13 mouse cellular contexts compared by ENCODE assay signal in genomic region chr14:15436586-15436985, GRCm38 (mm10). TPM values are rescaled to one million over a fixed set of nuclear protein-coding genes. Genes with fewer than 3 reads are reported as not detected.
DNase-seq lines count a peak whose midpoint lies in the region; ATAC-seq and TF ChIP-seq lines count a peak whose summit lies in the region.
"Had no signal": no experiment of that assay in that cellular context is flagged by ENCODE, and none has a peak within 500 bp of the region (broad histone marks: within the 10 kb centered on the region; RNA-seq: fewer than 3 reads in every experiment).

No protein-coding gene starts in this region.

- DNase-seq in cerebellum, adult 8-10 months, result peak; percentile 32
- DNase-seq in cerebellum, adult 11 months, result no peak
- no peak for DNase-seq in heart, postnatal 25 days (ENCODE audit: low spot score)
- no peak for DNase-seq in kidney, adult 2 months
- DNase-seq in kidney, postnatal 14 days, result no peak
- DNase-seq in midbrain, postnatal 0 days (ENCODE audit: low spot score), result no peak
- no peak for DNase-seq in urinary bladder, postnatal 14 days (ENCODE audit: low spot score)
- DNase-seq: kidney, adult 18-20 months; lung, adult 2 months; thymus, postnatal 4 days had no signal

- H3K9ac ChIP-seq in heart, embryonic 11.5 days (ENCODE audit: low read depth, low read length), result no peak overlapping the region
- peak overlapping the region; percentile 3; the same call in 1 of the 2 replicates for H3K9ac ChIP-seq in midbrain, postnatal 0 days (replicated peaks; ENCODE audit: low read length, poor library complexity, severe bottlenecking)
- H3K9ac ChIP-seq: limb, embryonic 13.5 days had no signal

- no peaks in the 10 kb centered on the region for H3K9me3 ChIP-seq in heart, embryonic 11.5 days (replicated peaks; ENCODE audit: control insufficient read depth, low read length)
- no peaks in the 10 kb centered on the region for H3K9me3 ChIP-seq in midbrain, postnatal 0 days (ENCODE audit: low read length)
- H3K9me3 ChIP-seq: limb, embryonic 13.5 days had no signal

- H3K36me3 ChIP-seq in heart, embryonic 11.5 days (ENCODE audit: control insufficient read depth, insufficient read depth, low read length), result no peaks in the 10 kb centered on the region
- H3K36me3 ChIP-seq in kidney, adult 2 months (ENCODE audit: control insufficient read depth, insufficient read depth, low read length), result no peaks in the 10 kb centered on the region
- no peaks in the 10 kb centered on the region for H3K36me3 ChIP-seq in midbrain, postnatal 0 days (ENCODE audit: insufficient read depth, low read length)
- H3K36me3 ChIP-seq: limb, embryonic 13.5 days had no signal

- H3K27me3 ChIP-seq in heart, embryonic 11.5 days (ENCODE audit: control insufficient read depth, insufficient read depth, low read length), result peaks cover 6% of the 10 kb centered on the region; the same call in 1 of the 2 replicates
- H3K27me3 ChIP-seq in kidney, adult 2 months (replicated peaks; ENCODE audit: control insufficient read depth, insufficient read depth, low read length), result no peaks in the 10 kb centered on the region; the same call in 1 of the 2 replicates
- H3K27me3 ChIP-seq in midbrain, postnatal 0 days (ENCODE audit: insufficient read depth, low read length), result no peaks in the 10 kb centered on the region

- TF ChIP-seq POLR2A in kidney, adult 2 months (IDR thresholded peaks at IDR 0.05; ENCODE audit: low read depth, low read length), result no peak

- H3K4me1 ChIP-seq in heart, embryonic 11.5 days (ENCODE audit: control insufficient read depth, insufficient read depth, low read length), result peaks cover 8% of the 10 kb centered on the region; the same call in 1 of the 2 replicates
- no peaks in the 10 kb centered on the region for H3K4me1 ChIP-seq in kidney, adult 2 months (ENCODE audit: control insufficient read depth, insufficient read depth, low read length)
- H3K4me1 ChIP-seq in midbrain, postnatal 0 days (ENCODE audit: insufficient read depth, low read length), result peaks cover 6% of the 10 kb centered on the region; the same call in 1 of the 2 replicates

- 88% methylated on average over 4 of the region's 4 CpGs for WGBS in heart, embryonic 11.5 days (ENCODE audit: insufficient replicate concordance)
- 87% methylated on average over 4 of the region's 4 CpGs for WGBS in kidney, adult 2 months
- WGBS in midbrain, postnatal 0 days, result 95% methylated on average over 4 of the region's 4 CpGs

- H3K4me2 ChIP-seq in heart, embryonic 11.5 days, result peak overlapping the region; percentile 91; the same call in 1 of the 2 replicates
- H3K4me2 ChIP-seq in midbrain, postnatal 0 days (ENCODE audit: low read depth, low read length, poor library complexity, severe bottlenecking), result peak overlapping the region; percentile 83

- H3K27ac ChIP-seq in heart, embryonic 11.5 days (ENCODE audit: low read depth, low read length), result no peak overlapping the region
- H3K27ac ChIP-seq in kidney, adult 2 months (ENCODE audit: insufficient read depth, low read depth, low read length), result no peak overlapping the region
- peak overlapping the region; percentile 92; the same call in 1 of the 2 replicates for H3K27ac ChIP-seq in midbrain, postnatal 0 days (ENCODE audit: low read depth, low read length)
- H3K27ac ChIP-seq: limb, embryonic 13.5 days; macrophage had no signal

- ATAC-seq in heart, embryonic 11.5 days (replicated peaks; ENCODE audit: insufficient number of reproducible peaks, low FRiP score, low TSS enrichment), result no peak
- ATAC-seq in midbrain, postnatal 0 days (ENCODE audit: low FRiP score), result no peak

- no peak overlapping the region for H3K4me3 ChIP-seq in heart, embryonic 11.5 days (ENCODE audit: low read depth, low read length)
- H3K4me3 ChIP-seq in kidney, adult 2 months (ENCODE audit: insufficient read depth, low read depth, low read length), result 0 out of 2 replicates have a peak overlapping the region, but pooled peaks have one; percentile 55
- H3K4me3 ChIP-seq in midbrain, postnatal 0 days (ENCODE audit: low read depth, low read length), result peak overlapping the region; percentile 76

- TF ChIP-seq CTCF in kidney, adult 2 months (conservative IDR thresholded peaks at IDR 0.05; ENCODE audit: insufficient read depth, insufficient read length, low read depth, low read length), result no peak
- TF ChIP-seq CTCF in midbrain, postnatal 0 days (IDR thresholded peaks at IDR 0.05), result no peak

- intact Hi-C loops in heart, postnatal 25 days (cut with DNase I), result loop anchor here (5.0 kb wide), 3 partner anchors 64 to 446 kb away; no protein-coding TSS in a partner anchor

RNA-seq across cellular contexts. Expression of gene Lrrc3b, which starts 2.2 kb away (rescaled TPM):
- 3.3 and 4.7 TPM in 2 replicates for polyA plus RNA-seq in heart, embryonic 11.5 days (2014; fragmentation: Nextera tagmentation; extraction: Ambion mirVana)
- total RNA-seq in heart, postnatal 25 days (2021), result 10 to 100 TPM; 30.1 to 32.8 TPM
- polyA plus RNA-seq in kidney, adult 2 months (2012; rRNA removed), result 2.9 and 3.5 TPM in 2 replicates
- total RNA-seq in midbrain, postnatal 0 days (2014; rRNA removed), result 40.4 and 47.8 TPM in 2 replicates
- polyA plus RNA-seq in midbrain, postnatal 0 days (2015; fragmentation: Nextera tagmentation; extraction: Ambion mirVana), result 36.7 and 41.8 TPM in 2 replicates
- polyA plus RNA-seq: macrophage had no signal
